Mouse (Mus musculus) midbrain, embryonic 11.5 days (tissue): Measurements from ENCODE around the gene Gm21981. TPM values are rescaled to one million over a fixed set of nuclear protein-coding genes. Genes with fewer than 3 reads are reported as not detected.
"Not testable (repeated sequence)": the region's sequence is repeated elsewhere in the genome, so short reads cannot be mapped to it uniquely, and the experiment has no call there.

Source experiments
- ATAC-seq: fragments of 200-750 bp; cut with Nextera tagmentation; 2 replicates; pipeline ENCODE4 v1.8.0; 2017; ENCODE audit warnings: moderate TSS enrichment, moderate library complexity; ENCODE audit not compliant: low FRiP score
- DNase-seq: peaks from one replicate; pipeline ENCODE4 v3.0.0; 2015; ENCODE audit warnings: low spot score; ENCODE audit errors: missing footprints
- H3K27ac ChIP-seq: fragments of 300-500 bp; sonication (generic); 2 replicates; pipeline ENCODE4 v1.5.1; 2014; ENCODE audit warnings: low read depth, low read length
- H3K27me3 ChIP-seq: fragments of 300-500 bp; sonication (generic); 2 replicates; pipeline ENCODE4 v1.6.1; 2014; ENCODE audit warnings: mild to moderate bottlenecking, low read length, moderate library complexity, mixed read lengths; ENCODE audit not compliant: control insufficient read depth, insufficient read depth
- H3K36me3 ChIP-seq: fragments of 300-500 bp; sonication (generic); 2 replicates; pipeline ENCODE4 v1.6.1; 2014; ENCODE audit warnings: mild to moderate bottlenecking, low read length, moderate library complexity, mixed read lengths; ENCODE audit not compliant: control insufficient read depth, insufficient read depth
- H3K4me1 ChIP-seq: fragments of 300-500 bp; sonication (generic); 2 replicates; pipeline ENCODE4 v1.6.1; 2014; ENCODE audit warnings: low read length; ENCODE audit not compliant: control insufficient read depth, insufficient read depth
- H3K4me2 ChIP-seq: fragments of 300-500 bp; sonication (generic); 2 replicates; pipeline ENCODE4 v1.6.1; 2014; ENCODE audit warnings: mild to moderate bottlenecking, moderate library complexity
- H3K4me3 ChIP-seq: fragments of 300-500 bp; sonication (generic); 2 replicates; pipeline ENCODE4 v1.5.1; 2014; ENCODE audit warnings: low read depth, low read length
- H3K9ac ChIP-seq: fragments of 300-500 bp; sonication (generic); 2 replicates; pipeline ENCODE4 v1.6.1; 2014; ENCODE audit warnings: low read length
- H3K9me3 ChIP-seq: fragments of 300-500 bp; sonication (generic); 2 replicates; pipeline ENCODE4 v1.6.1; 2016; ENCODE audit warnings: low read length; ENCODE audit not compliant: control insufficient read depth
- WGBS: fragments of 180-500 bp; shearing (Covaris S2); extraction: QIAGEN DNeasy Blood & Tissue Kit; methylation state at CpG from one replicate; pipeline ENCODE4 v1.1.7; 2014; 5-methylcytosine and 5-hydroxymethylcytosine counted together
- polyA plus RNA-seq: library from polyadenylated mRNA; unstranded; fragments of >200 nt; fragmentation: Nextera tagmentation; extraction: Ambion mirVana; gene quantifications from 2 replicates; pipeline ENCODE4 v1.2.1, GENCODE M21; 2014

Gm21981 gene
- polyA plus RNA-seq, 1 experiment from 2014 or later: 2.3 TPM

- H3K4me1 ChIP-seq: 0 out of 2 replicates have a peak, but pooled peaks cover 2% of the 10 kb centered on the region
- H3K9ac ChIP-seq: no peak overlapping the region
- H3K9me3 ChIP-seq: no peaks in the 10 kb centered on the region
- no peak overlapping the region for H3K4me2 ChIP-seq
- H3K4me3 ChIP-seq: no peak overlapping the region
- no peak overlapping the region for H3K27ac ChIP-seq
- no peak for ATAC-seq
- H3K36me3 ChIP-seq: no peaks in the 10 kb centered on the region
- no peaks in the 10 kb centered on the region for H3K27me3 ChIP-seq
- DNase-seq: no peak
- 87% methylated on average over 3 of the region's 3 CpGs for WGBS
Observed at GRCm38 (mm10) chr17:47658741-47659243, 35.5 kb downstream of the Gm21981 start.

- H3K9ac ChIP-seq: no peak overlapping the region
- no peaks in the 10 kb centered on the region for H3K9me3 ChIP-seq
- no peak overlapping the region for H3K4me3 ChIP-seq
- WGBS: 84% methylated on average over 4 of the region's 4 CpGs
- no peaks in the 10 kb centered on the region for H3K27me3 ChIP-seq
- no peak overlapping the region for H3K4me2 ChIP-seq
- ATAC-seq (no peak), DNase-seq (no peak)
- no peak overlapping the region for H3K27ac ChIP-seq
- no peaks in the 10 kb centered on the region for H3K36me3 ChIP-seq
- no peaks in the 10 kb centered on the region for H3K4me1 ChIP-seq
Observed at GRCm38 (mm10) chr17:47657901-47658300, 36.4 kb downstream of the Gm21981 start.

GRCm38 (mm10) chr17:47655697-47656096 is 38.6 kb downstream of the Gm21981 start:
- ATAC-seq: no peak
- WGBS: 78% methylated on average over 5 of the region's 5 CpGs
- no peak overlapping the region for H3K9ac ChIP-seq

GRCm38 (mm10) chr17:47654346-47654745 is 39.9 kb downstream of the Gm21981 start:
- ATAC-seq, H3K36me3 ChIP-seq, H3K4me1 ChIP-seq, DNase-seq, H3K9ac ChIP-seq, H3K27me3 ChIP-seq, H3K9me3 ChIP-seq, H3K27ac ChIP-seq, H3K4me2 ChIP-seq, H3K4me3 ChIP-seq: not testable (repeated sequence)
- 94% methylated on average over 8 of the region's 8 CpGs for WGBS

More at GRCm38 (mm10) chr17:47655697-47656096, 38.6 kb downstream of the Gm21981 start:
- peaks cover 4% of the 10 kb centered on the region; the same call in 1 of the 2 replicates for H3K4me1 ChIP-seq
- H3K27me3 ChIP-seq: no peaks in the 10 kb centered on the region
- no peak overlapping the region for H3K4me2 ChIP-seq
- H3K9me3 ChIP-seq: no peaks in the 10 kb centered on the region
- H3K36me3 ChIP-seq: no peaks in the 10 kb centered on the region
- DNase-seq: no peak
- H3K4me3 ChIP-seq: no peak overlapping the region
- no peak overlapping the region for H3K27ac ChIP-seq

- DNase-seq: no peak
- no peak for ATAC-seq
Observed at GRCm38 (mm10) chr17:47651953-47652352, 42.3 kb downstream of the Gm21981 start.

GRCm38 (mm10) chr17:47648966-47649365 is 45.3 kb downstream of the Gm21981 start:
- Histone ChIP-seq H3K36me3 (no peaks in the 10 kb centered on the region), H3K27me3 (no peaks in the 10 kb centered on the region), H3K9ac (peak overlapping the region; percentile 12; the same call in 1 of the 2 replicates), H3K4me2 (peak overlapping the region; percentile 7; the same call in 1 of the 2 replicates), H3K9me3 (no peaks in the 10 kb centered on the region), H3K4me1 (peaks cover 10% of the 10 kb centered on the region), H3K27ac (peak overlapping the region; percentile 61), H3K4me3 (no peak overlapping the region)
- ATAC-seq (0 out of 2 replicates have a peak, but pooled peaks have one; percentile 33), DNase-seq (no peak)
- 43% methylated on average over 4 of the region's 4 CpGs for WGBS

More at GRCm38 (mm10) chr17:47651953-47652352, 42.3 kb downstream of the Gm21981 start:
- no peak overlapping the region for H3K4me3 ChIP-seq
- H3K4me2 ChIP-seq: no peak overlapping the region
- H3K9ac ChIP-seq: no peak overlapping the region
- H3K36me3 ChIP-seq: no peaks in the 10 kb centered on the region
- H3K9me3 ChIP-seq: no peaks in the 10 kb centered on the region
- peak overlapping the region; percentile 48; the same call in 1 of the 2 replicates for H3K27ac ChIP-seq
- H3K27me3 ChIP-seq: no peaks in the 10 kb centered on the region
- WGBS: 72% methylated on average over 2 of the region's 2 CpGs
- H3K4me1 ChIP-seq: peaks cover 10% of the 10 kb centered on the region

- Histone ChIP-seq H3K4me2 (no peak overlapping the region), H3K4me3 (no peak overlapping the region), H3K9ac (no peak overlapping the region), H3K9me3 (no peaks in the 10 kb centered on the region), H3K27me3 (no peaks in the 10 kb centered on the region), H3K27ac (no peak overlapping the region), H3K36me3 (no peaks in the 10 kb centered on the region), H3K4me1 (peaks cover 6% of the 10 kb centered on the region)
- WGBS: 63% methylated on average over 1 of the region's 1 CpGs
- DNase-seq (peak; percentile 94), ATAC-seq (no peak)
Observed at GRCm38 (mm10) chr17:47646683-47647082, 47.6 kb downstream of the Gm21981 start.

GRCm38 (mm10) chr17:47642992-47643391 is 51.3 kb downstream of the Gm21981 start:
- no peaks in the 10 kb centered on the region for H3K27me3 ChIP-seq
- DNase-seq (no peak), ATAC-seq (no peak)
- 82% methylated on average over 2 of the region's 2 CpGs for WGBS
- H3K4me3 ChIP-seq: no peak overlapping the region
- H3K4me1 ChIP-seq: peaks cover 6% of the 10 kb centered on the region; the same call in 1 of the 2 replicates
- H3K4me2 ChIP-seq: no peak overlapping the region
- H3K27ac ChIP-seq: no peak overlapping the region
- H3K9ac ChIP-seq: no peak overlapping the region
- H3K9me3 ChIP-seq: no peaks in the 10 kb centered on the region
- H3K36me3 ChIP-seq: no peaks in the 10 kb centered on the region
